Mouse (Mus musculus): ENCODE measurements at regions not wholly inside any gene's neighbourhood (a gene's known extent, or its start where the extent isn't known, plus 50 kb on each side); places are given as distances from the start of the nearest gene placed in this dataset.

DNA sequence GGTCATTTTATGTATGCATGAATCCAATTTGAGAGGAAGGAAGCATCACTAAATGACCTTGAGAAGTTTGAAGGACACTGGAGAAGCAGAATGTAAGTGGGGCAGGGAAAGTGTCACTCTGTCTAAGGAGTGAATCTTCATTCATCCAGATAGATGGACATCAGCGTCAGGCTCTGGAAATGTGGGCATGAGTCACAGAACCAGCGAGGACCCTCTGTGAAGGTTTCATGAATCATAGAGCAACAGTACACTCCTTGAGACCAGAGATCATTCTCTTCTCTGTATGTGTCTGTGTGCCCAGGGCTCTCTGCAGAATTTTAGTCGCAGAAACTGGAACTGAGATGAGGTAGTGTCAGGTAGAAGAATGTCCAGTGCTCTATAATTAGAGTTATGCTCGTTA, 62.4 kb upstream of the Lypd6 start:
- no peak for ATAC-seq (replicated peaks; ENCODE audit: poor library complexity)

DNA sequence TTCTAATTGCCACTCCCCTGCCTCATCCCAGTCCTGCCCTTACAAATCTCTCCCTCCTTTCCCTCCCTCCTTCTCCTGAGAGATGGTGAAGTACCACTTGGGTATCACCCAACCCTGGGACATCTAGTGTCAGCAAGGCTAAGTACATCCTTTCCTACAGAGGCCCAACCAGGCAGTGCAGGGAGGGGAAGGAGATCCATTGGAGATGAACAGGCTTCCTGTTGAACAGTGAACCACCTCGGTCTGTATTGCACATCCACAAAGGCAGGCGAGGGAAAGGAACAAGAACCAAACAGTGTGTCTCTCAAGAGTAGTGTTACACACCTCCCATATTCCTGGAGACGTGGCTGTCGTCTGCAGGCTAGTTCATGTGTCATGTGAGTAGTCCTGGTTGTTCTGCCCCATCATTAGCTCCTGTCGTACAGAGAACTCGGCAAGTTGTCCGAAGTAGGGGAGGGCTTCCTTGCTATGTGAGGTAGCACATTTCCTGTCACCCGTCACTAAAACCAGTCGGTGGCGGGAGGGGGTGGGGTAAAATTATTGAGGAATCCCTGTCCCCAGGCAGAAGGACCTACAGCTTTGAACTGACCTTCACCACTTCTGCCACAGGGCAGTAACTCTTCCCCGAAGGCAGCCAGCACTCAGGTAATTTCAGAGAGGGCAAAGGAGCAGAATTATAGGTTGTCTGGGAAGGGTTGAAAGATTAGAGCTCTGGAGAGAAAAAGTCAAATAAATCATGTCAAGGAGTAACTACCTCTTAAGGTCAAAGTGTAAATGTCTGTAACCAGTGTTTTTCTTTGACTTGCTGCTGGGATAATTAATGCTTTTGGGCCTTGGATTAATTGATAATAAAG, 61.3 kb upstream of the Lypd6 start:
- ATAC-seq (replicated peaks; ENCODE audit: poor library complexity), result no peak; the same call in 1 of the 2 replicates

DNA sequence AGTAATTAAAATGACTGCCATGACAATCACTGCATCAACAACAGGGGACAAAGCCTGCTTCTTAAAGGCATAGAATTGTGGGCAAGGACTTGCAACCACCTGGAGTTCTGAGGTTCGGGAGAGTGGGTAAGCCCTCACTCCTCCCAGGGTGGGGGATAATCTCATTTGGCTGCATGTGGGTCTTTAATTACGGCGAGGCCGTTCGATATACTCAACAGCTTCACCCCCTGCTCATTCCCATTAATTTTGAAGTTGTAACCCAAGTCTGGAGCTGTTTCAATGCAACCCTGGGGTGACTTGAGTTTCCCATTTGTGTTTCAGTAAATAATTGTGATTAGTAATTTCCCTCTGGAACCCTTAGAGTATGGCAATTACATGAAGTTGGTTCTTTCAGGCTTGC, 57.9 kb upstream of the Lypd6 start:
- no peak for ATAC-seq (replicated peaks; ENCODE audit: poor library complexity)

DNA sequence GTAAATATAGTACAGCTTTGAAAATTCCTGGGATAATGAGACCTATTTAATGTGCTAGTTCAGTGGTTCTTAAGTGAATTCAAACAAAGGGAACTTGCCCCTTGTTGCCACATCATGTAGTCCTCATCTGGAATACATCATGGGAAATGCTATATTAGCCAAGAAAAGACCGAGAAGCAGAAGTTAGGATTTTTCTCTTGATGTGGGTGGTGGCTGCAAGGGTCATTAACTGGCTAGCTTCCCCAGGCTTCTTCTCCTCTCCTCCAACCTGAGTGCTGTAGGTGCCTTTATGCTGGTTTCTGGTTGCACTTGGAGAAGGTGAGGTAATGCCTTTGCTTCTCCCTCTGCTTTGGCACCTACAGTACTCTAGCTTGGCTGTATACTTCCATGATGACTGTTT, 55.8 kb upstream of the Lypd6 start:
- ATAC-seq (replicated peaks; ENCODE audit: poor library complexity), result peak; percentile 61

DNA sequence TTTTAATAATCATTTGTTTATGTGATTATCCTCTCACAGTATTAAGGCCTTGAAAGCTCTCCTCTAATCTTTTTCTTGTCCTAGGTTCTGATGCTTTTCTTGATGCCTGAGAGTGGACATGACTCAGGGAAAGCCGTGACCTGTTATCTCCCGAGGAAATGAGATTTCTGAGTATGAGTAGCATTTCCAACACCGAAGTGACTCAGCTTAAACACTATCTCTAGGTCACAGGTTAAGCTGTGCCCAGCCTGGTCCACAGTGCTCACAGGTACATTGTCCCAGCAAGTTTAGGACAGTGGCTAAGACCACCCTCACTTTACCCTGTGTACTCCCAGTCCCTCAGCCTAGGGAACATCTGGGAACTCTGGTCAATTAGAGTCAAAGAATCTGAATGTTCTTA, 53.9 kb upstream of the Lypd6 start:
- no peak for ATAC-seq (replicated peaks; ENCODE audit: poor library complexity)

DNA sequence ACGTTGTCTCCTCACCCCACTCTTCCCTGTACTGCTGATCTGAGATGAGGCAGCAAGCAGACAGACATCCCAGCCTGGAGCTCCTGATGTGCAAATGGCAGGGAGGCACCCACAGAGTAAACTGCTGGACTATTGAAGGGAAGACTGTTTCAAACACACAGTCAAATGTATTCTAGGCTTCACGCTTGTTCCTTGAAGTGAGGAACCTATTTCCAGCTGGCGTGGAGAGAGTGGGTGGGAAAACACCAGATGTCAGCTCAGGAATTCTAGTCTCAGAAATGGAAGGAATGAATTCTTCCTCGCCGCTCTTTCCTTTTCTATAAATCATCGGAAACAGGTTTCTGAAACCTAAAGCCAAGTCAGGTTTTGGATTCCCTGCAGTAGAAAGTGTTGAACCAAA, 53.0 kb upstream of the Lypd6 start:
- ATAC-seq (replicated peaks; ENCODE audit: poor library complexity), result no peak

DNA sequence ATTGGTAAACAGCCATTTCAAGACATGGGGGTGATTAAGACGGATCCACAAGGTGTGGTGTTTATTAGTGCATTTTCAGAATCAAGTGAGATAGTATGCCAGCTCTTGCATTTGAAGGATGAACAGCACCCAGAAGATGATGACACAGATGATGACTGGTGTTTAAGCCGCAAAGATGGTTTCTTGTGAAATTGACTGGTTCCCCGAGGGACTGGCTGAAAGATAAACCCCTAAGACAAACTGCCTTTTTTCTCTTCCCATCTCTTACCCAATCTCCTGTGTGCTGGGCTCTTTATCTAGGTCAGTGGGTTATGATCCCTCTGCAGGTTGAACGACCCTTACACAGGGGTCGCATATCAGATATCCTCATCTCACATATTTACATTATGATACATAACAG, 52.3 kb upstream of the Lypd6 start:
- peak; percentile 77 for ATAC-seq (replicated peaks; ENCODE audit: poor library complexity)

DNA sequence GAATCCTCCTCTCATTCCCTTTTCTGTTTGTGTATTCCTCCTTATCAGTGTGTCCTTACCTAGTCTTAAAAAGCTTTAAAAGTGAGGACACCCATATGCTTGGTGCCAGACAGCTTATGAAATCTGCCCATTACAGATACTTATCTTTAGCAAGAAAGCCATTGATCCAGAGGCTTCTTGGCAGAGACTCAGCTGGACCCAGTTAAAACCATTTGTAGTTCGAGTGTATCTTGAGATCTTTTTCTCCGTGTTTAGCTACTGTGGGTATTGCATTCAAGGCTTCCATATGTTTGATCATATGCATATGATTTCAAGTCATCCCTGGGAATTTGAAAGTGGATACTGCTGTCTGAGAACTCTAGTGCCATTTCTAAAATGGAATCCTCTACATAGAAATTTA, 51.5 kb upstream of the Lypd6 start:
- no peak for ATAC-seq (replicated peaks; ENCODE audit: poor library complexity)

All from megakaryocyte progenitor cell, adult 5-6 weeks (primary cell).